In genomic region chr16:96791307-96791706, GRCm38 (mm10) we compare ENCODE assay signal across 26 mouse cellular contexts.
A peak's percentile ranks its signal among the peaks of the same experiment; 100 is the strongest.
DNase-seq lines count a peak whose midpoint lies in the region; ATAC-seq and TF ChIP-seq lines count a peak whose summit lies in the region.
"Had no signal": no experiment of that assay in that cellular context is flagged by ENCODE, and none has a peak within 500 bp of the region (broad histone marks: within the 10 kb centered on the region; RNA-seq: fewer than 3 reads in every experiment).

No protein-coding gene starts in this region.

- H3K9ac ChIP-seq in heart, embryonic 11.5 days (ENCODE audit: low read depth, low read length), result no peak overlapping the region
- H3K9ac ChIP-seq in kidney, embryonic 16.5 days (replicated peaks; ENCODE audit: low read length), result no peak overlapping the region
- H3K9ac ChIP-seq in intestine, embryonic 15.5 days, result no peak overlapping the region
- H3K9ac ChIP-seq in liver, postnatal 0 days (replicated peaks), result no peak overlapping the region
- H3K9ac ChIP-seq: embryonic facial prominence, embryonic 13.5 days; forebrain, embryonic 15.5 days; heart, embryonic 12.5 days; hindbrain, embryonic 13.5 days; limb, embryonic 13.5 days; liver, embryonic 15.5 days; midbrain, embryonic 12.5 days; neural tube, embryonic 13.5 days had no signal

- no peak for ATAC-seq in heart, embryonic 11.5 days (replicated peaks; ENCODE audit: insufficient number of reproducible peaks, low FRiP score, low TSS enrichment)
- ATAC-seq in kidney, embryonic 16.5 days (ENCODE audit: low FRiP score, low TSS enrichment), result no peak
- peak; percentile 49; the same call in 1 of the 2 replicates for ATAC-seq in intestine, embryonic 15.5 days
- peak; percentile 97 for ATAC-seq in liver, postnatal 0 days
- ATAC-seq: CD4-positive, CD25-positive, alpha-beta regulatory T cell, adult 4 months; forebrain, embryonic 15.5 days had no signal

- no peaks in the 10 kb centered on the region for H3K36me3 ChIP-seq in heart, embryonic 11.5 days (ENCODE audit: control insufficient read depth, insufficient read depth, low read length)
- no peaks in the 10 kb centered on the region for H3K36me3 ChIP-seq in kidney, embryonic 16.5 days (ENCODE audit: insufficient read depth, low read length)
- no peaks in the 10 kb centered on the region for H3K36me3 ChIP-seq in intestine, embryonic 15.5 days
- H3K36me3 ChIP-seq in liver, postnatal 0 days (replicated peaks; ENCODE audit: insufficient read depth, low read length), result no peaks in the 10 kb centered on the region
- H3K36me3 ChIP-seq: embryonic facial prominence, embryonic 13.5 days; forebrain, embryonic 10.5 days; forebrain, embryonic 15.5 days; heart, embryonic 12.5 days; hindbrain, embryonic 13.5 days; limb, embryonic 13.5 days; liver, embryonic 15.5 days; midbrain, embryonic 12.5 days; neural tube, embryonic 13.5 days had no signal

- no peaks in the 10 kb centered on the region for H3K4me1 ChIP-seq in heart, embryonic 11.5 days (ENCODE audit: control insufficient read depth, insufficient read depth, low read length)
- no peaks in the 10 kb centered on the region for H3K4me1 ChIP-seq in kidney, embryonic 16.5 days (ENCODE audit: insufficient read depth, low read length)
- H3K4me1 ChIP-seq in intestine, embryonic 15.5 days (replicated peaks), result no peaks in the 10 kb centered on the region
- peaks cover 2% of the 10 kb centered on the region; the same call in 1 of the 2 replicates for H3K4me1 ChIP-seq in liver, postnatal 0 days (ENCODE audit: insufficient read depth)
- H3K4me1 ChIP-seq: heart, embryonic 12.5 days; liver, embryonic 15.5 days had no signal

- no peak overlapping the region for H3K27ac ChIP-seq in heart, embryonic 11.5 days (ENCODE audit: low read depth, low read length)
- no peak overlapping the region for H3K27ac ChIP-seq in kidney, embryonic 16.5 days (ENCODE audit: low read length)
- H3K27ac ChIP-seq in intestine, embryonic 15.5 days, result no peak overlapping the region
- H3K27ac ChIP-seq in liver, postnatal 0 days (ENCODE audit: low read depth), result peak overlapping the region; percentile 49; the same call in 1 of the 2 replicates
- H3K27ac ChIP-seq: embryonic facial prominence, embryonic 13.5 days; forebrain, embryonic 10.5 days; forebrain, embryonic 15.5 days; hindbrain, embryonic 13.5 days; limb, embryonic 13.5 days; liver, embryonic 15.5 days; midbrain, embryonic 12.5 days; neural tube, embryonic 13.5 days had no signal

- H3K4me3 ChIP-seq in heart, embryonic 11.5 days (ENCODE audit: low read depth, low read length), result no peak overlapping the region
- no peak overlapping the region for H3K4me3 ChIP-seq in kidney, embryonic 16.5 days (ENCODE audit: low read length)
- H3K4me3 ChIP-seq in intestine, embryonic 15.5 days (replicated peaks), result no peak overlapping the region
- H3K4me3 ChIP-seq in liver, postnatal 0 days (ENCODE audit: low read depth, low read length), result no peak overlapping the region
- H3K4me3 ChIP-seq: embryonic facial prominence, embryonic 13.5 days; forebrain, embryonic 10.5 days; forebrain, embryonic 15.5 days; heart, embryonic 12.5 days; hindbrain, embryonic 13.5 days; limb, embryonic 13.5 days; liver, embryonic 15.5 days; midbrain, embryonic 12.5 days; myocyte; neural tube, embryonic 13.5 days had no signal

- TF ChIP-seq CTCF in liver, postnatal 0 days (IDR thresholded peaks at IDR 0.05; ENCODE audit: low read depth), result no peak

- DNase-seq in heart, adult 11 months, result peak; percentile 42
- peak; percentile 5 to 23 for DNase-seq in kidney, postnatal 36 days
- peak; percentile 49 for DNase-seq in liver, postnatal 0 days
- DNase-seq in adrenal gland, adult 8-10 months, result no peak
- DNase-seq: adrenal gland, postnatal 25 days; cerebellum, adult 11-12 months; cerebellum, postnatal 14 days; gastrocnemius, postnatal 25 days; heart, adult 18-20 months; heart, postnatal 4 days; lung, postnatal 36 days; thymus, postnatal 4 days had no signal

- TF ChIP-seq EP300 in liver, postnatal 0 days (IDR thresholded peaks at IDR 0.05; ENCODE audit: low read depth), result peak; percentile 57; the same call in 1 of the 2 replicates

- H3K4me2 ChIP-seq in heart, embryonic 11.5 days, result no peak overlapping the region
- no peak overlapping the region for H3K4me2 ChIP-seq in kidney, embryonic 16.5 days (replicated peaks; ENCODE audit: low read depth, low read length)
- no peak overlapping the region for H3K4me2 ChIP-seq in intestine, embryonic 15.5 days (replicated peaks)
- no peak overlapping the region for H3K4me2 ChIP-seq in liver, postnatal 0 days (ENCODE audit: low read depth, low read length)
- H3K4me2 ChIP-seq: embryonic facial prominence, embryonic 13.5 days; forebrain, embryonic 15.5 days; heart, embryonic 12.5 days; hindbrain, embryonic 13.5 days; limb, embryonic 13.5 days; liver, embryonic 15.5 days; midbrain, embryonic 12.5 days; neural tube, embryonic 13.5 days had no signal

- 37% methylated on average over 2 of the region's 2 CpGs for WGBS in heart, embryonic 11.5 days (ENCODE audit: insufficient replicate concordance)
- WGBS in kidney, embryonic 16.5 days, result 80% methylated on average over 2 of the region's 2 CpGs
- 66% methylated on average over 2 of the region's 2 CpGs for whole genome bisulfite sequencing in intestine, embryonic 15.5 days
- 44% methylated on average over 2 of the region's 2 CpGs for WGBS in liver, postnatal 0 days (ENCODE audit: insufficient replicate concordance)

- 0 out of 2 replicates have a peak, but pooled peaks cover 2% of the 10 kb centered on the region for H3K27me3 ChIP-seq in heart, embryonic 11.5 days (ENCODE audit: control insufficient read depth, insufficient read depth, low read length)
- no peaks in the 10 kb centered on the region; the same call in 1 of the 2 replicates for H3K27me3 ChIP-seq in kidney, embryonic 16.5 days (ENCODE audit: insufficient read depth, low read length)
- H3K27me3 ChIP-seq in intestine, embryonic 15.5 days (replicated peaks), result no peaks in the 10 kb centered on the region
- no peaks in the 10 kb centered on the region for H3K27me3 ChIP-seq in liver, postnatal 0 days (ENCODE audit: insufficient read depth, low read length)
- H3K27me3 ChIP-seq: embryonic facial prominence, embryonic 13.5 days; forebrain, embryonic 15.5 days; heart, embryonic 12.5 days; hindbrain, embryonic 13.5 days; liver, embryonic 15.5 days; midbrain, embryonic 12.5 days; neural tube, embryonic 13.5 days had no signal

- H3K9me3 ChIP-seq in heart, embryonic 11.5 days (replicated peaks; ENCODE audit: control insufficient read depth, low read length), result no peaks in the 10 kb centered on the region
- no peaks in the 10 kb centered on the region for H3K9me3 ChIP-seq in kidney, embryonic 16.5 days (ENCODE audit: low read length)
- H3K9me3 ChIP-seq in intestine, embryonic 15.5 days, result no peaks in the 10 kb centered on the region
- H3K9me3 ChIP-seq in liver, postnatal 0 days (ENCODE audit: low read length), result no peaks in the 10 kb centered on the region
- H3K9me3 ChIP-seq: embryonic facial prominence, embryonic 13.5 days; forebrain, embryonic 10.5 days; forebrain, embryonic 15.5 days; heart, embryonic 12.5 days; hindbrain, embryonic 13.5 days; limb, embryonic 13.5 days; liver, embryonic 15.5 days; midbrain, embryonic 12.5 days; neural tube, embryonic 13.5 days had no signal

Comparison
In these comparisons a context has a peak if more than half of its experiments do, and no peak if none do; other contexts are left out.
1. ATAC-seq: peak in intestine, embryonic 15.5 days (single experiment) and liver, postnatal 0 days (single experiment); none in heart, embryonic 11.5 days (single experiment) and kidney, embryonic 16.5 days (single experiment).